Mouse (Mus musculus): ENCODE measurements around the gene Hacd3. TPM values are rescaled to one million over a fixed set of nuclear protein-coding genes. Genes with fewer than 3 reads are reported as not detected.

The Hacd3 gene
- total RNA-seq (2012; rRNA removed), result 30.4 and 36.5 TPM in 2 replicates
- total RNA-seq (2014; rRNA removed), result 68.7 and 72.7 TPM in 2 replicates
- 36.9 and 41.5 TPM in 2 replicates for polyA plus RNA-seq (2012; ENCODE audit: insufficient read length, low read depth)

- H3K4me2 ChIP-seq (ENCODE audit: insufficient read depth, low read depth, poor library complexity, severe bottlenecking), result peak within 1 kb of the TSS; percentile 83
- H3K36me3 ChIP-seq (replicated peaks in 1 of 2; ENCODE audit: control insufficient read depth in 1 of 2, insufficient read depth in 1 of 2, low read length in 1 of 2), result peaks cover 0 to 8% of the 10 kb centered on the region in 2 experiments
- peak within 1 kb of the TSS; percentile 85 for H3K9ac ChIP-seq (ENCODE audit: insufficient read depth, low read depth)
- peaks cover 14% of the 10 kb centered on the region for H3K79me2 ChIP-seq (replicated peaks; ENCODE audit: control insufficient read depth, extremely low read depth, insufficient read depth, poor library complexity, severe bottlenecking)
- in situ Hi-C loops (cut with MboI; ENCODE audit: low pct_ligation_motif_present, low pct_unique_long_range_greater_than_20kb, low sequenced_read_pairs), result no loop called here
- no peaks in the 10 kb centered on the region for H3K27me3 ChIP-seq (replicated peaks)
- peaks cover 5% of the 10 kb centered on the region for H3K9me3 ChIP-seq (replicated peaks; ENCODE audit: low read length)
- H3K27ac ChIP-seq (ENCODE audit: insufficient read depth, low read depth), result peak within 1 kb of the TSS; percentile 42
- H3K4me3 ChIP-seq (replicated peaks in 1 of 3; ENCODE audit: low read depth in 2 of 3, low read length in 2 of 3, poor library complexity in 1 of 3), result peak within 1 kb of the TSS; percentile 79 to 99 (median 88)
- peak; percentile 82 for DNase-seq (ENCODE audit: extremely low read depth)
- dilution Hi-C loops (cut with MboI; ENCODE audit: extremely low pct_ligation_motif_present, extremely low pct_unique_long_range_greater_than_20kb, low sequenced_read_pairs), result no loop called here
- H3K4me1 ChIP-seq (ENCODE audit: control insufficient read depth in 1 of 2, insufficient read depth in 2 of 2), result peaks cover 10 to 49% of the 10 kb centered on the region in 2 experiments
- TF ChIP-seq TBP (conservative IDR thresholded peaks at IDR 0.05; ENCODE audit: low read depth, low read length), result 0 out of 2 replicates have a peak, but pooled peaks have one; percentile 40
- no peak for TF ChIP-seq JUND (conservative IDR thresholded peaks at IDR 0.05; ENCODE audit: low read depth, low read length)
- no peak; the same call in 1 of the 2 replicates for TF ChIP-seq SIN3A (IDR thresholded peaks at IDR 0.05; ENCODE audit: low read length)
- TF ChIP-seq RCOR1 (conservative IDR thresholded peaks at IDR 0.05; ENCODE audit: low read depth, low read length), result no peak
- TF ChIP-seq CHD1 (IDR thresholded peaks at IDR 0.05; ENCODE audit: low read depth, low read length), result no peak
- peak; percentile 18; the same call in 1 of the 2 replicates for TF ChIP-seq IRF4 (IDR thresholded peaks at IDR 0.05; ENCODE audit: low read depth, low read length)
- peak; percentile 94 for TF ChIP-seq NELFE (IDR thresholded peaks at IDR 0.05; ENCODE audit: low read depth, low read length)
- peak; percentile 14; the same call in 1 of the 2 replicates for TF ChIP-seq POLR2AphosphoS2 (IDR thresholded peaks at IDR 0.05; ENCODE audit: low read depth, low read length)
- TF ChIP-seq UBTF (IDR thresholded peaks at IDR 0.05; ENCODE audit: low read depth, low read length), result 0 out of 2 replicates have a peak, but pooled peaks have one; percentile 63
- no peak for TF ChIP-seq PAX5 (IDR thresholded peaks at IDR 0.05; ENCODE audit: low read length)
- TF ChIP-seq TCF12 (IDR thresholded peaks at IDR 0.05; ENCODE audit: low read depth, low read length), result peak; percentile 66
- peak; percentile 92 for TF ChIP-seq USF1 (IDR thresholded peaks at IDR 0.05; ENCODE audit: low read depth, low read length)
- TF ChIP-seq ZC3H11A (IDR thresholded peaks at IDR 0.05; ENCODE audit: low read depth, low read length), result no peak
- peak; percentile 77 for TF ChIP-seq BHLHE40 (IDR thresholded peaks at IDR 0.05; ENCODE audit: low read depth, low read length)
- TF ChIP-seq MAFK (IDR thresholded peaks at IDR 0.05; ENCODE audit: insufficient replicate concordance, low read length), result no peak
- TF ChIP-seq CHD2 (IDR thresholded peaks at IDR 0.05; ENCODE audit: low read length), result peak; percentile 48; the same call in 1 of the 2 replicates
- peak; percentile 61; the same call in 1 of the 2 replicates for TF ChIP-seq ZMIZ1 (IDR thresholded peaks at IDR 0.05; ENCODE audit: low read depth, low read length)
- TF ChIP-seq ZNF384 (IDR thresholded peaks at IDR 0.05; ENCODE audit: low read depth, low read length), result no peak
- TF ChIP-seq MYC (IDR thresholded peaks at IDR 0.05; ENCODE audit: low read depth, low read length), result no peak; the same call in 1 of the 2 replicates
- TF ChIP-seq ZKSCAN1 (IDR thresholded peaks at IDR 0.05; ENCODE audit: borderline replicate concordance, low read depth, low read length), result no peak
- peak; percentile 85 for TF ChIP-seq MAX (IDR thresholded peaks at IDR 0.05; ENCODE audit: low read length)
- peak; percentile 92 for TF ChIP-seq MXI1 (IDR thresholded peaks at IDR 0.05; ENCODE audit: low read depth, low read length)
- TF ChIP-seq JUN (IDR thresholded peaks at IDR 0.05; ENCODE audit: insufficient read depth, low read depth, low read length), result no peak
- TF ChIP-seq GABPA (IDR thresholded peaks at IDR 0.05; ENCODE audit: insufficient replicate concordance, low read depth, low read length), result no peak
- peak; percentile 21; the same call in 1 of the 2 replicates for TF ChIP-seq MEF2A (IDR thresholded peaks at IDR 0.05; ENCODE audit: borderline replicate concordance, low read depth, low read length)
- peak; percentile 85 for TF ChIP-seq NRF1 (IDR thresholded peaks at IDR 0.05; ENCODE audit: low read depth, low read length)
- peak; percentile 83 for TF ChIP-seq USF2 (conservative IDR thresholded peaks at IDR 0.05; ENCODE audit: low read depth, low read length)
- TF ChIP-seq E2F4 (IDR thresholded peaks at IDR 0.05; ENCODE audit: insufficient replicate concordance, low read depth, low read length), result no peak
- no peak for TF ChIP-seq SMC3 (IDR thresholded peaks at IDR 0.05; ENCODE audit: low read depth, low read length)
- TF ChIP-seq HCFC1 (IDR thresholded peaks at IDR 0.05; ENCODE audit: low read depth, low read length), result peak; percentile 41
- no peak for TF ChIP-seq RAD21 (IDR thresholded peaks at IDR 0.05; ENCODE audit: low read depth, low read length)
- no peak for TF ChIP-seq ETS1 (conservative IDR thresholded peaks at IDR 0.05; ENCODE audit: low read depth, low read length)
- peak; percentile 94 for TF ChIP-seq POLR2A (IDR thresholded peaks at IDR 0.05; ENCODE audit: low read depth, low read length)
- no peak for TF ChIP-seq EP300 (IDR thresholded peaks at IDR 0.05; ENCODE audit: low read length)
- peak; percentile 22; the same call in 1 of the 2 replicates for TF ChIP-seq ELF1 (IDR thresholded peaks at IDR 0.05; ENCODE audit: low read depth, low read length)
- no peak for TF ChIP-seq CTCF (conservative IDR thresholded peaks at IDR 0.05 in 1 of 2, IDR thresholded peaks at IDR 0.05 in 1 of 2; ENCODE audit: low read depth in 2 of 2, low read length in 2 of 2)
- TF ChIP-seq KAT2A (IDR thresholded peaks at IDR 0.05; ENCODE audit: insufficient replicate concordance, low read length), result no peak
Measured at GRCm38 (mm10) chr9:65020991-65021886, at the start of gene Hacd3. Gene Hacd3 (minus strand): TSS chr9:65021693.
